Mouse (Mus musculus) bone marrow, adult 2 months (tissue): ENCODE measurements at regions not wholly inside any gene's neighbourhood (a gene's known extent, or its start where the extent isn't known, plus 50 kb on each side); places are given as distances from the start of the nearest gene placed in this dataset.

Experiments used
- H3K27ac ChIP-seq: fragments of 200-500 bp; 2 replicates; pipeline ENCODE4 v1.5.1; 2012; ENCODE audit warnings: low read depth, mild to moderate bottlenecking, control low read depth, inconsistent platforms, low read length; ENCODE audit not compliant: control insufficient read depth, poor library complexity, insufficient read depth
- H3K4me1 ChIP-seq: fragments of 200-500 bp; 2 replicates; pipeline ENCODE4 v1.6.1; 2011; ENCODE audit warnings: low read length; ENCODE audit not compliant: control insufficient read depth, insufficient read depth
- H3K4me3 ChIP-seq: fragments of 200-500 bp; replicated peaks from 2 replicates; pipeline ENCODE3; 2011; ENCODE audit warnings: mild to moderate bottlenecking, low read depth, low read length, control low read depth; ENCODE audit not compliant: control insufficient read depth
- CTCF ChIP-seq: fragments of 200-500 bp; IDR thresholded peaks from 2 replicates; pipeline ENCODE4 v1.5.1; 2011; ENCODE audit warnings: low read length, control low read depth; ENCODE audit not compliant: control insufficient read depth, insufficient read depth
- POLR2A ChIP-seq: fragments of 200-500 bp; IDR thresholded peaks from 2 replicates; pipeline ENCODE4 v1.6.1; 2011; ENCODE audit warnings: low read depth, mild to moderate bottlenecking, control low read depth, low read length, borderline replicate concordance; ENCODE audit not compliant: control insufficient read depth
- WGBS: fragments of 180-500 bp; shearing (Covaris S2); methylation state at CpG from one replicate; pipeline ENCODE4 v1.1.7; 2018; 5-methylcytosine and 5-hydroxymethylcytosine counted together

DNA sequence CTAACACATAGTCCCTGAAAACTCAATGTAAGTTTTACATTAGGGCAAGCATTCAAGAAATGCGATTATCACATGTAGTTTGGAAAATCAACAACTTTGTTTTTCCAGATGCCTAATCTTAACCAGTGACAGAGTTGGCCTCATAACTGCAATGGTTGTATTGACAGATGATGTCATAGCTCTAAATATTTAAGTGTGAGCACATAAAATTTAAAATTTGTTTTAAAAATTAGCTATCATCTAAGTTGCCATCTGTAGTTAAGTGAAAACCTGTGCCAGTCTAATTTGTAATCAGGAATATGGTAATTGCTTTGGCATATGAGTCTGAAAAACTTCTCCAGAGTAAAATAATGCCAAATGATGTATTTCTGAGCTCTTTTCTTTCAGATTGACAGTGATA lies 899.6 kb upstream of the Sel1l start:
- no peak for TF ChIP-seq CTCF
- no peak for TF ChIP-seq POLR2A
- no peak overlapping the region for H3K4me3 ChIP-seq
- H3K27ac ChIP-seq: no peak overlapping the region
- H3K4me1 ChIP-seq: no peaks in the 10 kb centered on the region
- WGBS: 85% methylated on average over 1 of the region's 1 CpGs

DNA sequence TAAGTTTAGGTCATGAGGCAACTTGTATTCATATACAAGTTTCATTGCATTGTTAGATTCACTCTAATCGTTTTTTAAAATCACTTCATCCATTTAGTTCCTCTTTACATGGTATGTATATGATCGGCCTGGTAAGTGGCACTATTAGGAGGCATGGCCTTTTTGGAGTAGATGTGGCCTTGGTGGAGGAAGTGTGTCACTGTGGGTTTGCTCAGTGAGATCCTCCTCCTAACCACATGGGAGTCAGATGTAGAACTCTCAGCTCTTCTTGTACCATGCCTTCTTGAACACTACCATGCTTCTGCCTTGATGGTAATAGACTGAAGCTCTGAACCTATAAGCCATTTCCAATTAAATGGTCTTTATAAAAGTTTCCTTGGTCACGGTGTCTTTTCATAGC lies 891.9 kb upstream of the Sel1l start:
- no peak overlapping the region for H3K27ac ChIP-seq
- WGBS: 32% methylated on average over 3 of the region's 3 CpGs
- no peak overlapping the region for H3K4me3 ChIP-seq
- H3K4me1 ChIP-seq: no peaks in the 10 kb centered on the region; the same call in 1 of the 2 replicates
- TF ChIP-seq CTCF (no peak), POLR2A (no peak)

DNA sequence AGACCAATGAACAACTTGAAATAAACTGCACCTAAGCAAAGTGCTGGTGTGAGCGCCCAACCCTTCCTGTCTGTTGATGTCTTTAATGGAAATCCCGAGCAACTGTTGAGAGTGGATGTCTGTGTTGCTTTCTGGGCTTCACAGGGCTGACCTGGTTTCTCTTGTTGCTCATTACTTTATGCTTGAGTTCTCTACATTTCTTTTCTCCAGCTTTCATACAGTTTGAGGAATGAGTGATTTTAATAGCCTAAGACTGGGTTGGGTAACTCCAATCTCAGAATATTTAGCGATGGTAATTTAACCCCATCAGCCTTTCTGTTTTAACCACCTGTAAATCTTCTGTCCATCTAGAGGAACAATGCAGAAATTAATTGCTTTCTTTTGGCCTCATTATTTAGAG lies 890.2 kb upstream of the Sel1l start:
- 80% methylated on average over 3 of the region's 3 CpGs for WGBS
- H3K27ac ChIP-seq: no peak overlapping the region
- no peak for TF ChIP-seq POLR2A
- no peak for TF ChIP-seq CTCF
- no peak overlapping the region for H3K4me3 ChIP-seq
- H3K4me1 ChIP-seq: no peaks in the 10 kb centered on the region; the same call in 1 of the 2 replicates

DNA sequence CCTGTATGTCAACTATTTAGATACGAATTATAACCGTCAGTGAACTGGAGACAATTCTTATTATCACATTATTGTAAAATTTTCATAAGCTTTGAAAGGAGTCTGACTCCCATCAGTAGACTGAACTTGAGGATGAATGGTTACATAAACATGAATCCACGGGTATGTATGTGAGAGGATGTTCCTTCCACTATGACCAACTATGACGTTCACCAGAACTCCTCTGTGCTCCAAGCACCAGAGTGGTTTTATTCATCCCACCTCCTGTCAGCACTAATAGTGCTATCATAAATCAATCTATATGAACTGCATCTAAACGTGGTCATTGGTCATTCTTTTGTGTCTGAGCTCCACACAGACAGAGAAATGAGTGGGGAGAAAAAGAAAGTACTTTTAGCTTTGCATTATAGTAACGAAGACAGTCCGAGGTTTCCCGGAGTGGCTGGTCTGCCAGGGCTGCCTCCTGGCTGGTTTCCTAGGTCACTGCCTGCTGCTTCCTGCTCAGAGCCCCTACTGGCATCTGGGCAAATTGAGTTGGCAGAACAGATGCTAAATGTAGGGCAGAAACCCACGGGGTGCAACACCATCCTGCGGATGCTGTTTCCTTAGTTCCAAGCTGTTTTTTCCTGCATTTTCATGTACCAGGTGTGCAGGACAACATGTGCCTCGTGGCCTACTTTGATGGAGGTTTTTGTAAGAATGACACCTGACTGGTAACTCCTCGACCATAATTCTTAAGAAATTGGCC lies 888.8 kb upstream of the Sel1l start:
- TF ChIP-seq CTCF (no peak), POLR2A (no peak)
- no peak overlapping the region for H3K4me3 ChIP-seq
- no peak overlapping the region for H3K27ac ChIP-seq
- H3K4me1 ChIP-seq: no peaks in the 10 kb centered on the region; the same call in 1 of the 2 replicates
- 27% methylated on average over 12 of the region's 12 CpGs for WGBS

DNA sequence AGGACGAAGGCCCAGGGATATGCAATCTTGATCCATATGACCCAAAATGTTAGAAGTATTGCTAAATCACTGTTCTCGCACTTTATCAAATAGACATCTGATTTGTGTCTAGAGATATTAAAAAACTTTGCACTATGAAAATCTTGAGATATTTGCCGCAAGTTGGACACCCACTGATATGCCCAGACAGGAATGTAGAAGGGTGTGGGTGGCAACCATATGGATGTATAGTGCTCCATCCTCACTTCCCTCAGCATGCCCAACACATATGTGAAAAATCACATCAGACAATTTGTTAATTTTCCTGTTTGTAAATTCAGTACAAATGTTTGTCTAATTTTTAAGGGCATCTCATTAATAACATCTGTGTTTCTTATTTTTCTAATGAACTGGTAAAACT lies 874.1 kb upstream of the Sel1l start:
- Histone ChIP-seq H3K4me1 (no peaks in the 10 kb centered on the region), H3K4me3 (no peak overlapping the region), H3K27ac (no peak overlapping the region)
- no peak for TF ChIP-seq CTCF
- no peak for TF ChIP-seq POLR2A
- WGBS: 87% methylated on average over 3 of the region's 3 CpGs

DNA sequence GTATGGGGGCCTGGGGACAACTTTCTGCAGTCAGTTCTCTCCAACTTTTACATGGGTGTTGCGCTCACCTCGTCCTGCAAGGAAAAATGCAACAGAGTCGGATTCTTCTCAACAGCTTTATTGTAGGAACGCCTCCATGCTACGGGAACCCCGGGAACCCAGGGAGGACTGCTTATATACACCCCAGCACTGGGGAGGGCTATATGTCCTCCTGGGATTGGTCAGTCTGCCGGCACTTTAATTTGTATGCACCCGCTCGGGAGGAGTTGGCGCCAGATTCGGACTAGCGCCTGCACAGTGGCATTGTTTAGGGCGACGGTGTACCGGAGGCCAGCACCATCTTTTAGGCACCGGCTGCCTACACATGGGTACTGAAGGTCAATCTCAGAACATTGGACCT lies 864.5 kb upstream of the Sel1l start:
- WGBS: 89% methylated on average over 16 of the region's 16 CpGs
- TF ChIP-seq CTCF (no peak), POLR2A (no peak)
- Histone ChIP-seq H3K4me1 (no peaks in the 10 kb centered on the region), H3K27ac (no peak overlapping the region), H3K4me3 (no peak overlapping the region)

DNA sequence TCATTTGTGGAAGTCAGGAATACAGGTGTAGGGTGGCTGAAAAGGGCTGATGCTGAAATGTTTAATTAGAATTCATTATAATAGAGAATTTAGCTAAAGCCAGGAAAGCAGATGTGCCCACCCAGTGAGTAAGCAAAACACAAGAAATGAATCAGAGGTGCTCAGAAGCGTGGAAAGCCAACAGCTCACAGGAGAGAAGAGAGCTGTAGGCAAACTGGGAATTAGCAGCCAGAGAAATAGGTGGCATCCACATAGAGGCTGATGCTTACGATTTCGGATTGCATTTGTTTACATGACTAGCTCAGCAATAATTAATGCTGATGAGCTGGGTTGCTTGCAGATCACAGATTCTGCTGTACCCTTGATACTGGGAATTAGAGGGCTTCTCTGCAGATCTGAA lies 859.5 kb upstream of the Sel1l start:
- WGBS: 66% methylated on average over 3 of the region's 3 CpGs
- Histone ChIP-seq H3K27ac (no peak overlapping the region), H3K4me3 (no peak overlapping the region), H3K4me1 (no peaks in the 10 kb centered on the region)
- TF ChIP-seq CTCF: no peak

DNA sequence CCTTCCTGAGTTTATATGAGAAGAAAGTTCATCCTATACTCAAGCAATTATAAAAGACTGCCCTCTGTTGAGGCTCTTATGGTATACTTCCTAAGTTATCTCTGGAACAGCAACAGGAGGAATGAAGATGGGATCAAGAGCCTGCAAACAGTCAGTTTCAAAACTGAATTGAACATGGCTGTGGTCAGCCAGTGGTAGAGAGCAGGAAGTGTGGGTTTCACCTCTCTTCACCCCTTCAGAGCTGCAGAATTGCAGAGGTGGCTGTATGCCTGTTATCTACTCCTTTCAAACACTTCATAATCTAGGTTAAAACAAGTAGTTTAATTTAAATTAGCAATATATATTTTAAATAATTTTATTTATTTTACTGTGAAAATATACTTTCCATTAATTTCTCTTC lies 854.8 kb upstream of the Sel1l start:
- Histone ChIP-seq H3K4me3 (no peak overlapping the region), H3K27ac (no peak overlapping the region), H3K4me1 (no peaks in the 10 kb centered on the region)
- TF ChIP-seq POLR2A (no peak), CTCF (no peak)

DNA sequence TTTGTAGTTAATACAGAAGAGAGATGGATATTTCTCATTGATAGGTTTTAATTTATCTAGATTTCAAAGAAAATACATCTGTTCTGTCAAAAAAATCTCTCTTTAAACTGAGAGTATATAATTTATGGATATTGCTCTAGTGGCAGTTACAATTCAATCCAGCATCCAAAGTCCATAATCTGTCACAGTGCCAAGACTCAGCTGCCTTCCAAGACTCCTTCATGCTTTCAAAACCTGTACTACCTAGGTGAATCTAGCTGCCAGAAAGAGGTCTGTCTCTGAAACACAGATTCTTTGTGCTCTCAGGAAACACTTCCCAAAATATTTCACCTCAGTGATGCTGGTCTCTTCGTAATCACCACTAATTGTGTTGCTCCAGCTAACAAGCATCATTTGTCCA lies 844.0 kb upstream of the Sel1l start:
- Histone ChIP-seq H3K4me3 (no peak overlapping the region), H3K4me1 (no peaks in the 10 kb centered on the region), H3K27ac (no peak overlapping the region)
- 69% methylated on average over 1 of the region's 1 CpGs for WGBS
- TF ChIP-seq POLR2A (no peak), CTCF (no peak)
